Mouse (Mus musculus) neural tube, embryonic 11.5 days (tissue): Measurements from ENCODE around the gene Mospd3. TPM values are rescaled to one million over a fixed set of nuclear protein-coding genes. Genes with fewer than 3 reads are reported as not detected.

Experiments
- ATAC-seq: fragments of 200-750 bp; cut with Nextera tagmentation; 2 replicates; pipeline ENCODE4 v1.8.0; 2017; ENCODE audit warnings: moderate number of reproducible peaks, mild to moderate bottlenecking, moderate TSS enrichment, moderate library complexity; ENCODE audit not compliant: insufficient read depth, low FRiP score, low TSS enrichment
- DNase-seq: peaks from one replicate; pipeline ENCODE4 v3.0.0-alpha.2; 2015; ENCODE audit warnings: low spot score
- H3K27ac ChIP-seq: fragments of 300-500 bp; sonication (generic); 2 replicates; pipeline ENCODE4 v1.5.1; 2014; ENCODE audit warnings: low read depth, mild to moderate bottlenecking, low read length
- H3K27me3 ChIP-seq: fragments of 300-500 bp; sonication (generic); 2 replicates; pipeline ENCODE4 v1.6.1; 2014; ENCODE audit warnings: mild to moderate bottlenecking, low read length, mixed read lengths; ENCODE audit not compliant: control insufficient read depth, insufficient read depth
- H3K36me3 ChIP-seq: fragments of 300-500 bp; sonication (generic); 2 replicates; pipeline ENCODE4 v1.6.1; 2014; ENCODE audit warnings: mild to moderate bottlenecking, low read length, moderate library complexity, mixed read lengths; ENCODE audit not compliant: control insufficient read depth, insufficient read depth
- H3K4me1 ChIP-seq: fragments of 300-500 bp; sonication (generic); 2 replicates; pipeline ENCODE4 v1.6.1; 2014; ENCODE audit warnings: low read length, mixed read lengths; ENCODE audit not compliant: control insufficient read depth, insufficient read depth
- H3K4me2 ChIP-seq: fragments of 300-500 bp; sonication (generic); 2 replicates; pipeline ENCODE4 v1.6.1; 2014; ENCODE audit warnings: low read depth, mild to moderate bottlenecking, moderate library complexity
- H3K4me3 ChIP-seq: fragments of 300-500 bp; sonication (generic); 2 replicates; pipeline ENCODE4 v1.5.1; 2014; ENCODE audit warnings: low read depth, low read length
- H3K9ac ChIP-seq: fragments of 300-500 bp; sonication (generic); 2 replicates; pipeline ENCODE4 v1.6.1; 2014; ENCODE audit warnings: mild to moderate bottlenecking, low read length
- H3K9me3 ChIP-seq: fragments of 300-500 bp; sonication (generic); 2 replicates; pipeline ENCODE4 v1.6.1; 2016; ENCODE audit warnings: low read length; ENCODE audit not compliant: control insufficient read depth
- WGBS: fragments of 180-500 bp; shearing (Covaris S2); extraction: QIAGEN DNeasy Blood & Tissue Kit; methylation state at CpG from one replicate; pipeline ENCODE4 v1.1.7; 2014; 5-methylcytosine and 5-hydroxymethylcytosine counted together
- polyA plus RNA-seq: library from polyadenylated mRNA; unstranded; fragments of >200 nt; fragmentation: Nextera tagmentation; extraction: Ambion mirVana; gene quantifications from 2 replicates; pipeline ENCODE4 v1.2.1, GENCODE M21; 2014

Gene Mospd3
- polyA plus RNA-seq, 1 experiment from 2014 or later = 28.5 TPM

- Histone ChIP-seq H3K9me3 (no peaks in the 10 kb centered on the region), H3K27me3 (peaks cover 15% of the 10 kb centered on the region), H3K27ac (no peak overlapping the region), H3K36me3 (no peaks in the 10 kb centered on the region), H3K4me3 (no peak overlapping the region), H3K4me1 (no peaks in the 10 kb centered on the region), H3K4me2 (no peak overlapping the region), H3K9ac (no peak overlapping the region)
- DNase-seq (no peak), ATAC-seq (no peak)
- WGBS = 81% methylated on average over 6 of the region's 6 CpGs
Observed at GRCm38 (mm10) chr5:137580246-137580645, 20.6 kb downstream of the Mospd3 start.

DNA sequence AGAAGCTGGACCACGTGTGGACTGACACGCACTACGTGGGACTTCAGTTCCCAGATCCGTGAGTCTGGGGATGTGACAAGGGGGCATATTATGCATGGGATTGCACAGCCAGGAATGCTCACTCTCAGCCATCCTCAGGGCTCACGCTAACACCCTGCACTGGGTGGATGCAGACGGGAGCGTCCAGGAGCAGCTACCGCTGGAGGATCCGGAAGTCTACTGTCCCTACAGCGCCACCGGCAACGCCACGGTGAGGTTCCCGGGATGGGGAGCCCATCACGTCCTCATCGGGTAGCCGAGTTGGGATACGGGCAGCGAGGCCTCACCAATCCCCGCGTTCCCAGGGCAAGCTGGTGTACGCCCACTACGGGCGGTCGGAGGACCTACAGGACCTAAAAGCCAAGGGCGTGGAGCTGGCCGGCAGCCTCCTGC lies 26.4 kb downstream of the Mospd3 start:
- peak overlapping the region; percentile 28 for H3K4me3 ChIP-seq
- no peaks in the 10 kb centered on the region for H3K4me1 ChIP-seq
- H3K27ac ChIP-seq = no peak overlapping the region
- peaks cover 2% of the 10 kb centered on the region; the same call in 1 of the 2 replicates for H3K27me3 ChIP-seq
- no peaks in the 10 kb centered on the region for H3K9me3 ChIP-seq
- 8% methylated on average over 27 of the region's 27 CpGs for WGBS
- H3K4me2 ChIP-seq = peak overlapping the region; percentile 45
- DNase-seq (peak; percentile 58), ATAC-seq (no peak)
- H3K36me3 ChIP-seq = no peaks in the 10 kb centered on the region
- H3K9ac ChIP-seq = peak overlapping the region; percentile 47

GRCm38 (mm10) chr5:137570691-137571586 lies 29.9 kb downstream of the Mospd3 start:
- Histone ChIP-seq H3K9ac (no peak overlapping the region), H3K9me3 (no peaks in the 10 kb centered on the region), H3K4me3 (no peak overlapping the region), H3K27me3 (peaks cover 2% of the 10 kb centered on the region; the same call in 1 of the 2 replicates), H3K27ac (no peak overlapping the region), H3K4me1 (no peaks in the 10 kb centered on the region), H3K4me2 (no peak overlapping the region), H3K36me3 (no peaks in the 10 kb centered on the region)
- ATAC-seq (no peak), DNase-seq (no peak)
- 82% methylated on average over 17 of the region's 17 CpGs for WGBS

DNA sequence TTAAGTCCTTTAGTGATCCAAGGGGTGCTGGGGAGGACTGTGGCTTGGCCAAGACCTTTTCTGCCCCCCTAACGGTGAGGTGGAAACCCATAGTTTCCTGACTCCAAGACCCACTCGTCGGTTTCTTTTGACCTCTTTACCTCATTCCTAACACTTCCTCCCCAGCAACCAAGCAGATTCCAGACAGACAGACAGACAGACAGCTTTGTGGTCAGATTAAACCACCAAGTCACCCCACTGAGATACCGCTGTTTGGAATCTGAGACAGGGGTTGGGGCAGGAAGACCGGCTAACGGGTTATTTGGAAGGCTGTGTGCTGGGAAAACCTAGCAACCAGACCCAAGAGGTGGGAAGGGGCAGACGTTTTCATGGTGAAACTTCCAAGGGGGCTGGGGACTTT lies 30.7 kb downstream of the Mospd3 start:
- H3K27me3 ChIP-seq = peaks cover 2% of the 10 kb centered on the region; the same call in 1 of the 2 replicates
- H3K9me3 ChIP-seq = no peaks in the 10 kb centered on the region
- ATAC-seq = no peak
- DNase-seq = no peak
- no peak overlapping the region for H3K4me2 ChIP-seq
- WGBS = 57% methylated on average over 7 of the region's 7 CpGs
- no peaks in the 10 kb centered on the region for H3K4me1 ChIP-seq
- H3K4me3 ChIP-seq = no peak overlapping the region
- H3K9ac ChIP-seq = no peak overlapping the region
- H3K27ac ChIP-seq = no peak overlapping the region
- no peaks in the 10 kb centered on the region for H3K36me3 ChIP-seq

GRCm38 (mm10) chr5:137569665-137570064 lies 31.2 kb downstream of the Mospd3 start, which contains the start of gene Tfr2:
Gene Tfr2, plus strand, starts transcription at chr5:137569840.
- no peaks in the 10 kb centered on the region for H3K9me3 ChIP-seq
- H3K4me1 ChIP-seq = no peaks in the 10 kb centered on the region
- 0 out of 2 replicates have a peak, but pooled peaks cover 2% of the 10 kb centered on the region for H3K27me3 ChIP-seq
- H3K36me3 ChIP-seq = no peaks in the 10 kb centered on the region
- H3K9ac ChIP-seq = no peak within 1 kb of the TSS
- no peak within 1 kb of the TSS for H3K4me2 ChIP-seq
- H3K4me3 ChIP-seq = no peak within 1 kb of the TSS
- no peak for DNase-seq
- no peak within 1 kb of the TSS for H3K27ac ChIP-seq
- ATAC-seq = no peak
- WGBS = 28% methylated on average over 9 of the region's 9 CpGs

DNA sequence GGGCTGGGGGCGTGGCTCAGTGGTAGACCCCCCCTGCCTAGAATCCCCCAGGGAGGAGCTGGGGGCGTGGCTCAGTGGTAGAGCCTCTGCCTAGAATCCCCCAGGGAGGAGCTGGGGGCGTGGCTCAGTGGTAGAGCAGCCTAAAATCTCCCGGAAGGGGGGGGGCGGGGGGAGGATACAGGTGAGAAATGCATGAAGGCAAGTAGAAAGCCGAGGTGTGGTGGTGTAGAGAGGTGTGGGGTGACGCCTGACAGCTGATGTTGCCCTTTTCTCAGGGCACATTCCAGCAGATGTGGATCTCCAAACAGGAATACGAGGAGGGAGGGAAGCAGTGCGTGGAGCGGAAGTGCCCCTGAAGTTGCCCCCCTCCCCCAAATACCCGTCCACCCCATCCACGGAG lies 31.8 kb downstream of the Mospd3 start:
- DNase-seq (no peak), ATAC-seq (no peak)
- Histone ChIP-seq H3K4me2 (no peak overlapping the region), H3K27ac (no peak overlapping the region), H3K9ac (no peak overlapping the region), H3K36me3 (no peaks in the 10 kb centered on the region), H3K9me3 (no peaks in the 10 kb centered on the region), H3K4me3 (no peak overlapping the region), H3K4me1 (no peaks in the 10 kb centered on the region), H3K27me3 (0 out of 2 replicates have a peak, but pooled peaks cover 2% of the 10 kb centered on the region)
- WGBS = 78% methylated on average over 12 of the region's 12 CpGs

DNA sequence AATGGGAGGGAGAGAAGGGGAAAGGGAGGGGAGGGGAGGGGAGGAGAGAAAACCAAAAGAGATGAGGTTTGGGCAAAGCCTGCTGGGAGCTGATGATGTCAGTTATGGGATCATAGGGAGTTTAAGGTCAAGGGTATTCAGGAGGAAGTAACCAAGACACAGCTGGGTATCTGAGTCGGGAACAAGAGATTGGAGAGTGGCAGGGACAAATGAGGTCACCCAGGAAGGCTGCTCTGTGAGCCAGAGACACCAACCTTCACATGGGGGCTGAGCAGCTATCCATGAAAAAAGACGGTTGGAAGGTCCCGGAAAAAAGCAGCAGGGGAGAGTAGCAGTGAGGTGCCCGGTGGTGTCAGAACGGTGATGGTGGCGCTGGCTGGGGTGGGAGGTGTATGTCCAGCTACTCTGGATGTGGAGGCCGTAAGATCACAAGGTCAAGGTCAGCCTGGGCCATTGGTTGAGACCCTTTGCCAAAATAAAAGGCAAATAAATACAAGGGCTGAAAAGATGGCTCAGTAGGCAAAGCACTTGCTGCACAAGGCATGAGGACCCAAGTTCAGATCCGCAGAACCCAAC lies 32.5 kb downstream of the Mospd3 start:
- Histone ChIP-seq H3K4me1 (no peaks in the 10 kb centered on the region), H3K27ac (no peak overlapping the region), H3K36me3 (no peaks in the 10 kb centered on the region), H3K9ac (no peak overlapping the region), H3K9me3 (no peaks in the 10 kb centered on the region), H3K4me3 (no peak overlapping the region), H3K27me3 (0 out of 2 replicates have a peak, but pooled peaks cover 2% of the 10 kb centered on the region), H3K4me2 (no peak overlapping the region)
- ATAC-seq (no peak), DNase-seq (no peak)
- WGBS = 81% methylated on average over 8 of the region's 8 CpGs

GRCm38 (mm10) chr5:137566416-137566815 lies 34.4 kb downstream of the Mospd3 start:
- H3K4me3 ChIP-seq = no peak overlapping the region
- H3K9me3 ChIP-seq = no peaks in the 10 kb centered on the region
- no peak for DNase-seq
- no peak overlapping the region for H3K4me2 ChIP-seq
- WGBS = 88% methylated on average over 5 of the region's 5 CpGs
- no peak overlapping the region for H3K27ac ChIP-seq
- H3K4me1 ChIP-seq = no peaks in the 10 kb centered on the region
- no peaks in the 10 kb centered on the region for H3K36me3 ChIP-seq
- H3K9ac ChIP-seq = no peak overlapping the region
- no peaks in the 10 kb centered on the region for H3K27me3 ChIP-seq
- ATAC-seq = no peak
